Mouse (Mus musculus) cortical plate, adult 2 months (tissue): ENCODE results near the gene Gprc5a.

Experiments used
- CTCF ChIP-seq: fragments of 200-500 bp; IDR thresholded peaks from 2 replicates; pipeline ENCODE4 v1.5.1; 2011; ENCODE audit warnings: mild to moderate bottlenecking, control low read depth, low read length; ENCODE audit not compliant: insufficient read depth; ENCODE audit errors: extremely low read depth
- POLR2A ChIP-seq: fragments of 200-500 bp; IDR thresholded peaks from 2 replicates; pipeline ENCODE4 v1.6.1; 2011; ENCODE audit warnings: mild to moderate bottlenecking, low read length, control low read depth; ENCODE audit not compliant: insufficient read depth; ENCODE audit errors: extremely low read depth

GRCm38 (mm10) chr6:135053789-135054188 is 11.7 kb upstream of the Gprc5a start:
- TF ChIP-seq CTCF (no peak), POLR2A (no peak)
